Mouse (Mus musculus) testis, adult 2 months (tissue): ENCODE results near the gene Tceanc2.

Source experiments
- CTCF ChIP-seq: fragments of 200-500 bp; IDR thresholded peaks from 2 replicates; pipeline ENCODE4 v1.5.1; 2012; ENCODE audit warnings: low read depth, mild to moderate bottlenecking, inconsistent platforms, low read length, moderate library complexity; ENCODE audit not compliant: control insufficient read depth, insufficient read depth, insufficient replicate concordance
- POLR2A ChIP-seq: fragments of 200-500 bp; IDR thresholded peaks from 2 replicates; pipeline ENCODE4 v1.6.1; 2012; ENCODE audit warnings: low read depth, mild to moderate bottlenecking, inconsistent platforms, low read length, moderate library complexity; ENCODE audit not compliant: control insufficient read depth

- TF ChIP-seq POLR2A (no peak), CTCF (no peak)
Observed at GRCm38 (mm10) chr4:107098791-107099525, 80.0 kb downstream of the Tceanc2 start.
